Mouse (Mus musculus): ENCODE results near the gene Utf1. TPM values are rescaled to one million over a fixed set of nuclear protein-coding genes. Genes with fewer than 3 reads are reported as not detected.
A peak's percentile ranks its signal among the peaks of the same experiment; 100 is the strongest.

Utf1 gene
- polyA plus RNA-seq, 1 experiment from 2014 or later: 0.38 TPM

- WGBS: 93% methylated on average over 11 of the region's 11 CpGs
- Histone ChIP-seq H3K27ac (no peak overlapping the region), H3K4me3 (no peak overlapping the region), H3K36me3 (0 out of 2 replicates have a peak, but pooled peaks cover 3% of the 10 kb centered on the region), H3K9me3 (replicated peaks) (no peaks in the 10 kb centered on the region), H3K4me1 (no peaks in the 10 kb centered on the region), H3K27me3 (ENCODE audit: low read depth, poor library complexity, severe bottlenecking) (0 out of 2 replicates have a peak, but pooled peaks cover 3% of the 10 kb centered on the region)
- DNase-seq (ENCODE audit: low spot score): no peak
These were observed 40.9 kb downstream of the Utf1 start for GRCm38 (mm10) chr7:139984505-139984904.

GRCm38 (mm10) chr7:139988272-139988671, 44.7 kb downstream of the Utf1 start:
- DNase-seq (ENCODE audit: low spot score): no peak
- H3K27me3 ChIP-seq (ENCODE audit: low read depth, poor library complexity, severe bottlenecking): no peaks in the 10 kb centered on the region
- 0 out of 2 replicates have a peak, but pooled peaks cover 4% of the 10 kb centered on the region for H3K4me1 ChIP-seq
- 89% methylated on average over 9 of the region's 9 CpGs for WGBS
- H3K36me3 ChIP-seq: 0 out of 2 replicates have a peak, but pooled peaks cover 3% of the 10 kb centered on the region
- H3K27ac ChIP-seq: no peak overlapping the region
- no peak overlapping the region for H3K4me3 ChIP-seq
- no peaks in the 10 kb centered on the region for H3K9me3 ChIP-seq (replicated peaks)

GRCm38 (mm10) chr7:139990864-139991394, 47.3 kb downstream of the Utf1 start:
- Histone ChIP-seq H3K4me3 (no peak overlapping the region), H3K27me3 (ENCODE audit: low read depth, poor library complexity, severe bottlenecking) (no peaks in the 10 kb centered on the region), H3K9me3 (replicated peaks) (no peaks in the 10 kb centered on the region), H3K27ac (no peak overlapping the region), H3K4me1 (0 out of 2 replicates have a peak, but pooled peaks cover 4% of the 10 kb centered on the region), H3K36me3 (peaks cover 17% of the 10 kb centered on the region)
- 78% methylated on average over 8 of the region's 8 CpGs for WGBS
- no peak for DNase-seq (ENCODE audit: low spot score)

GRCm38 (mm10) chr7:139992406-139992805, 48.8 kb downstream of the Utf1 start, which contains the start of gene Adam8:
TSS of gene Adam8 (minus strand) at chr7:139992562.
- no peak within 1 kb of the TSS for H3K4me3 ChIP-seq
- WGBS: 21% methylated on average over 7 of the region's 7 CpGs
- 0 out of 2 replicates have a peak, but pooled peaks cover 4% of the 10 kb centered on the region for H3K4me1 ChIP-seq
- H3K9me3 ChIP-seq (replicated peaks): no peaks in the 10 kb centered on the region
- H3K27ac ChIP-seq: no peak within 1 kb of the TSS
- peaks cover 32% of the 10 kb centered on the region for H3K36me3 ChIP-seq
- DNase-seq (ENCODE audit: low spot score): no peak
- H3K27me3 ChIP-seq (ENCODE audit: low read depth, poor library complexity, severe bottlenecking): no peaks in the 10 kb centered on the region

GRCm38 (mm10) chr7:139993532-139993931, 49.9 kb downstream of the Utf1 start:
- H3K36me3 ChIP-seq: peaks cover 43% of the 10 kb centered on the region
- 0 out of 2 replicates have a peak, but pooled peaks cover 4% of the 10 kb centered on the region for H3K4me1 ChIP-seq
- no peak for DNase-seq (ENCODE audit: low spot score)
- no peak overlapping the region for H3K27ac ChIP-seq
- H3K9me3 ChIP-seq (replicated peaks): no peaks in the 10 kb centered on the region
- H3K27me3 ChIP-seq (ENCODE audit: low read depth, poor library complexity, severe bottlenecking): no peaks in the 10 kb centered on the region
- no peak overlapping the region for H3K4me3 ChIP-seq
- 92% methylated on average over 6 of the region's 6 CpGs for WGBS

GRCm38 (mm10) chr7:139994202-139994601, 50.6 kb downstream of the Utf1 start:
- Histone ChIP-seq H3K4me3 (no peak overlapping the region), H3K36me3 (peaks cover 50% of the 10 kb centered on the region), H3K9me3 (replicated peaks) (no peaks in the 10 kb centered on the region), H3K27me3 (ENCODE audit: low read depth, poor library complexity, severe bottlenecking) (no peaks in the 10 kb centered on the region), H3K4me1 (0 out of 2 replicates have a peak, but pooled peaks cover 4% of the 10 kb centered on the region), H3K27ac (no peak overlapping the region)
- DNase-seq (ENCODE audit: low spot score): no peak
- 75% methylated on average over 4 of the region's 4 CpGs for WGBS

- Histone ChIP-seq H3K36me3 (peaks cover 54% of the 10 kb centered on the region), H3K9me3 (replicated peaks) (no peaks in the 10 kb centered on the region), H3K4me1 (0 out of 2 replicates have a peak, but pooled peaks cover 4% of the 10 kb centered on the region), H3K4me3 (no peak overlapping the region), H3K27ac (no peak overlapping the region), H3K27me3 (ENCODE audit: low read depth, poor library complexity, severe bottlenecking) (no peaks in the 10 kb centered on the region)
- DNase-seq (ENCODE audit: low spot score): peak; percentile 71
- WGBS: 30% methylated on average over 3 of the region's 3 CpGs
These were observed 51.1 kb downstream of the Utf1 start for GRCm38 (mm10) chr7:139994676-139995075.

MicroRNAs within 50 kb of the gene (microRNA counts, 519-probe panel; counts per million panel counts)
- 684 counts per million, percentile 72 among the panel's probes with 10 or more counts for microRNA mmu-miR-202-3p
- 684 counts per million, percentile 72 among the panel's probes with 10 or more counts for microRNA mmu-miR-202-5p

Small RNAs within 50 kb of the gene (microRNA-seq; reads per million reads assigned to microRNA genes)
- not detected for gene Mir202
- 1.2 reads per million for gene Mir7062
- not detected for gene mmu-mir-7686

Other genes with a start within 250 kb of the Utf1 start
- not detected in 2 replicates for gene Adgra1, start 109.6 kb upstream of the Utf1 start, polyA plus RNA-seq (2016; fragmentation: Nextera tagmentation; extraction: Ambion mirVana)
- gene Kndc1, start 49.1 kb upstream of the Utf1 start, polyA plus RNA-seq (2016; fragmentation: Nextera tagmentation; extraction: Ambion mirVana): not detected in 2 replicates
- 0.39 and 0.85 TPM in 2 replicates for gene 6430531B16Rik, start 35.0 kb downstream of the Utf1 start, polyA plus RNA-seq (2016; fragmentation: Nextera tagmentation; extraction: Ambion mirVana)
- 2.2 TPM in 2 replicates for gene Adam8, start 48.8 kb downstream of the Utf1 start, polyA plus RNA-seq (2016; fragmentation: Nextera tagmentation; extraction: Ambion mirVana)
- 38.8 and 40.7 TPM in 2 replicates for gene Zfp511, start 92.6 kb downstream of the Utf1 start, polyA plus RNA-seq (2016; fragmentation: Nextera tagmentation; extraction: Ambion mirVana)
- 81.6 and 87.8 TPM in 2 replicates for gene Tubgcp2, start 92.9 kb downstream of the Utf1 start, polyA plus RNA-seq (2016; fragmentation: Nextera tagmentation; extraction: Ambion mirVana)
- not detected in 2 replicates for gene Msx3, start 105.3 kb downstream of the Utf1 start, polyA plus RNA-seq (2016; fragmentation: Nextera tagmentation; extraction: Ambion mirVana)
- gene Caly, start 138.8 kb downstream of the Utf1 start, polyA plus RNA-seq (2016; fragmentation: Nextera tagmentation; extraction: Ambion mirVana): 1.1 and 1.2 TPM in 2 replicates
- gene Prap1, start 149.6 kb downstream of the Utf1 start, polyA plus RNA-seq (2016; fragmentation: Nextera tagmentation; extraction: Ambion mirVana): not detected in 2 replicates
- gene Fuom, start 158.7 kb downstream of the Utf1 start, polyA plus RNA-seq (2016; fragmentation: Nextera tagmentation; extraction: Ambion mirVana): 8.7 and 13.9 TPM in 2 replicates
- gene Paox, start 172.0 kb downstream of the Utf1 start, polyA plus RNA-seq (2016; fragmentation: Nextera tagmentation; extraction: Ambion mirVana): 19.2 and 23.7 TPM in 2 replicates
- gene Echs1, start 172.7 kb downstream of the Utf1 start, polyA plus RNA-seq (2016; fragmentation: Nextera tagmentation; extraction: Ambion mirVana): 174 and 178 TPM in 2 replicates
- gene Mtg1, start 193.8 kb downstream of the Utf1 start, polyA plus RNA-seq (2016; fragmentation: Nextera tagmentation; extraction: Ambion mirVana): 29.5 and 31.9 TPM in 2 replicates
- not detected in 2 replicates for gene Sprn, start 211.1 kb downstream of the Utf1 start, polyA plus RNA-seq (2016; fragmentation: Nextera tagmentation; extraction: Ambion mirVana)
- not detected in 2 replicates for gene Olfr522, start 221.0 kb downstream of the Utf1 start, polyA plus RNA-seq (2016; fragmentation: Nextera tagmentation; extraction: Ambion mirVana)
- gene Olfr523, start 229.4 kb downstream of the Utf1 start, polyA plus RNA-seq (2016; fragmentation: Nextera tagmentation; extraction: Ambion mirVana): not detected in 2 replicates

Data from limb, embryonic 10.5 days (tissue).